Mouse (Mus musculus): ENCODE results near the gene Slc41a1. TPM values are rescaled to one million over a fixed set of nuclear protein-coding genes. Genes with fewer than 3 reads are reported as not detected.
A peak's percentile ranks its signal among the peaks of the same experiment; 100 is the strongest.

Gene Slc41a1
- polyA plus RNA-seq, 1 experiment = 40.6 TPM

- no peak overlapping the region for H3K4me3 ChIP-seq (ENCODE audit: insufficient read depth, low read length)
- peaks cover 7% of the 10 kb centered on the region; the same call in 1 of the 2 replicates for H3K4me1 ChIP-seq (ENCODE audit: control insufficient read depth, insufficient read depth, low read length)
- TF ChIP-seq POLR2A (IDR thresholded peaks at IDR 0.05; ENCODE audit: extremely low read depth, insufficient read depth, low read length) (no peak), CTCF (IDR thresholded peaks at IDR 0.05; ENCODE audit: extremely low read depth, insufficient read depth, low read length) (no peak)
- H3K27ac ChIP-seq (ENCODE audit: insufficient read depth, low read length) = no peak overlapping the region
Measured at GRCm38 (mm10) chr1:131823563-131823962, 3.7 kb upstream of the Slc41a1 start.

- no peak overlapping the region for H3K27ac ChIP-seq (ENCODE audit: insufficient read depth, low read length)
- peaks cover 8% of the 10 kb centered on the region; the same call in 1 of the 2 replicates for H3K4me1 ChIP-seq (ENCODE audit: control insufficient read depth, insufficient read depth, low read length)
- no peak for TF ChIP-seq POLR2A (IDR thresholded peaks at IDR 0.05; ENCODE audit: extremely low read depth, insufficient read depth, low read length)
- no peak for TF ChIP-seq CTCF (IDR thresholded peaks at IDR 0.05; ENCODE audit: extremely low read depth, insufficient read depth, low read length)
- H3K4me3 ChIP-seq (ENCODE audit: insufficient read depth, low read length) = no peak overlapping the region
Measured at GRCm38 (mm10) chr1:131824528-131825181, 2.6 kb upstream of the Slc41a1 start.

GRCm38 (mm10) chr1:131827787-131828258, 530 bp downstream of the Slc41a1 start:
- Histone ChIP-seq H3K4me1 (ENCODE audit: control insufficient read depth, insufficient read depth, low read length) (peaks cover 4% of the 10 kb centered on the region; the same call in 1 of the 2 replicates), H3K27ac (ENCODE audit: insufficient read depth, low read length) (peak overlapping the region; percentile 75), H3K4me3 (ENCODE audit: insufficient read depth, low read length) (peak overlapping the region; percentile 80)
- TF ChIP-seq POLR2A (IDR thresholded peaks at IDR 0.05; ENCODE audit: extremely low read depth, insufficient read depth, low read length) (peak; percentile 88; the same call in 1 of the 2 replicates), CTCF (IDR thresholded peaks at IDR 0.05; ENCODE audit: extremely low read depth, insufficient read depth, low read length) (no peak)

GRCm38 (mm10) chr1:131828297-131829126, 1.2 kb downstream of the Slc41a1 start:
- Histone ChIP-seq H3K4me1 (ENCODE audit: control insufficient read depth, insufficient read depth, low read length) (peaks cover 2% of the 10 kb centered on the region; the same call in 1 of the 2 replicates), H3K4me3 (ENCODE audit: insufficient read depth, low read length) (peak overlapping the region; percentile 80), H3K27ac (ENCODE audit: insufficient read depth, low read length) (peak overlapping the region; percentile 75)
- TF ChIP-seq POLR2A (IDR thresholded peaks at IDR 0.05; ENCODE audit: extremely low read depth, insufficient read depth, low read length) = no peak
- no peak for TF ChIP-seq CTCF (IDR thresholded peaks at IDR 0.05; ENCODE audit: extremely low read depth, insufficient read depth, low read length)

GRCm38 (mm10) chr1:131829279-131829678, 2.0 kb downstream of the Slc41a1 start:
- Histone ChIP-seq H3K4me3 (ENCODE audit: insufficient read depth, low read length) (peak overlapping the region; percentile 80; the same call in 1 of the 2 replicates), H3K27ac (ENCODE audit: insufficient read depth, low read length) (no peak overlapping the region)
- TF ChIP-seq CTCF (IDR thresholded peaks at IDR 0.05; ENCODE audit: extremely low read depth, insufficient read depth, low read length) (no peak), POLR2A (IDR thresholded peaks at IDR 0.05; ENCODE audit: extremely low read depth, insufficient read depth, low read length) (no peak)

GRCm38 (mm10) chr1:131830561-131830960, 3.3 kb downstream of the Slc41a1 start:
- Histone ChIP-seq H3K27ac (ENCODE audit: insufficient read depth, low read length) (no peak overlapping the region), H3K4me3 (ENCODE audit: insufficient read depth, low read length) (peak overlapping the region; percentile 80; the same call in 1 of the 2 replicates), H3K4me1 (ENCODE audit: control insufficient read depth, insufficient read depth, low read length) (peaks cover 2% of the 10 kb centered on the region; the same call in 1 of the 2 replicates)
- TF ChIP-seq POLR2A (IDR thresholded peaks at IDR 0.05; ENCODE audit: extremely low read depth, insufficient read depth, low read length) (no peak), CTCF (IDR thresholded peaks at IDR 0.05; ENCODE audit: extremely low read depth, insufficient read depth, low read length) (no peak)

More at GRCm38 (mm10) chr1:131829279-131829678, 2.0 kb downstream of the Slc41a1 start:
- H3K4me1 ChIP-seq (ENCODE audit: control insufficient read depth, insufficient read depth, low read length) = peaks cover 2% of the 10 kb centered on the region; the same call in 1 of the 2 replicates

- no peak for TF ChIP-seq CTCF (IDR thresholded peaks at IDR 0.05; ENCODE audit: extremely low read depth, insufficient read depth, low read length)
- TF ChIP-seq POLR2A (IDR thresholded peaks at IDR 0.05; ENCODE audit: extremely low read depth, insufficient read depth, low read length) = no peak
- H3K4me1 ChIP-seq (ENCODE audit: control insufficient read depth, insufficient read depth, low read length) = peaks cover 2% of the 10 kb centered on the region; the same call in 1 of the 2 replicates
- peak overlapping the region; percentile 80; the same call in 1 of the 2 replicates for H3K4me3 ChIP-seq (ENCODE audit: insufficient read depth, low read length)
- H3K27ac ChIP-seq (ENCODE audit: insufficient read depth, low read length) = no peak overlapping the region
Measured at GRCm38 (mm10) chr1:131830971-131831641, 3.8 kb downstream of the Slc41a1 start.

- no peaks in the 10 kb centered on the region for H3K4me1 ChIP-seq (ENCODE audit: control insufficient read depth, insufficient read depth, low read length)
- H3K27ac ChIP-seq (ENCODE audit: insufficient read depth, low read length) = no peak overlapping the region
- no peak for TF ChIP-seq CTCF (IDR thresholded peaks at IDR 0.05; ENCODE audit: extremely low read depth, insufficient read depth, low read length)
- no peak for TF ChIP-seq POLR2A (IDR thresholded peaks at IDR 0.05; ENCODE audit: extremely low read depth, insufficient read depth, low read length)
- H3K4me3 ChIP-seq (ENCODE audit: insufficient read depth, low read length) = no peak overlapping the region
Measured at GRCm38 (mm10) chr1:131837035-131837434, 9.7 kb downstream of the Slc41a1 start.

- H3K4me3 ChIP-seq (ENCODE audit: insufficient read depth, low read length) = no peak overlapping the region
- no peak overlapping the region for H3K27ac ChIP-seq (ENCODE audit: insufficient read depth, low read length)
- H3K4me1 ChIP-seq (ENCODE audit: control insufficient read depth, insufficient read depth, low read length) = no peaks in the 10 kb centered on the region
- no peak for TF ChIP-seq POLR2A (IDR thresholded peaks at IDR 0.05; ENCODE audit: extremely low read depth, insufficient read depth, low read length)
- TF ChIP-seq CTCF (IDR thresholded peaks at IDR 0.05; ENCODE audit: extremely low read depth, insufficient read depth, low read length) = no peak
Measured at GRCm38 (mm10) chr1:131838542-131838941, 11.2 kb downstream of the Slc41a1 start.

All from cortical plate, adult 2 months (tissue).